In genomic region chrX:142724203-142724602, GRCm38 (mm10) we compare ENCODE assay signal across 16 mouse cellular contexts.
"Had no signal": no experiment of that assay in that cellular context is flagged by ENCODE, and none has a peak within 500 bp of the region (broad histone marks: within the 10 kb centered on the region; RNA-seq: fewer than 3 reads in every experiment).

No protein-coding gene starts in this region.

- H3K4me2 ChIP-seq: neural tube, embryonic 13.5 days; neural tube, embryonic 15.5 days; stomach, embryonic 15.5 days had no signal

- DNase-seq: retina, postnatal 1 day; right cerebral cortex, adult 18-20 months; right cerebral cortex, postnatal 14 days; right cerebral cortex, postnatal 25 days; right cerebral cortex, postnatal 4 days; spleen, adult 18-20 months; thymus, adult 18-20 months; thymus, adult 2 months; thymus, postnatal 14 days; thymus, postnatal 25 days; thymus, postnatal 36 days; thymus, postnatal 4 days had no signal

- H3K4me3 ChIP-seq: neural tube, embryonic 13.5 days; neural tube, embryonic 15.5 days; stomach, embryonic 15.5 days had no signal

- H3K9ac ChIP-seq: neural tube, embryonic 13.5 days; neural tube, embryonic 15.5 days; stomach, embryonic 15.5 days had no signal

- H3K4me1 ChIP-seq: neural tube, embryonic 15.5 days; stomach, embryonic 15.5 days had no signal

- H3K36me3 ChIP-seq: neural tube, embryonic 13.5 days; neural tube, embryonic 15.5 days; stomach, embryonic 15.5 days had no signal

- H3K9me3 ChIP-seq: neural tube, embryonic 13.5 days; neural tube, embryonic 15.5 days; stomach, embryonic 15.5 days had no signal

- H3K27ac ChIP-seq: neural tube, embryonic 13.5 days; neural tube, embryonic 15.5 days; stomach, embryonic 15.5 days; stomach, postnatal 0 days had no signal
